Mouse (Mus musculus): ENCODE data around the gene Ccdc14. TPM values are rescaled to one million over a fixed set of nuclear protein-coding genes. Genes with fewer than 3 reads are reported as not detected.
A peak's percentile ranks its signal among the peaks of the same experiment; 100 is the strongest.
"Not testable (repeated sequence)": the region's sequence is repeated elsewhere in the genome, so short reads cannot be mapped to it uniquely, and the experiment has no call there.

Ccdc14 gene
- 7.0 TPM in 2 replicates for polyA plus RNA-seq (2015; fragmentation: Nextera tagmentation; extraction: Ambion mirVana)

GRCm38 (mm10) chr16:34690334-34691144 lies at the start of gene Ccdc14:
Ccdc14 (plus strand) TSS chr16:34690616.
- Histone ChIP-seq H3K9me3 (no peaks in the 10 kb centered on the region), H3K27ac (peak within 1 kb of the TSS; percentile 69; the same call in 1 of the 2 replicates), H3K4me3 (peak within 1 kb of the TSS; percentile 71), H3K9ac (peak within 1 kb of the TSS; percentile 77), H3K4me1 (peaks cover 7% of the 10 kb centered on the region), H3K27me3 (no peaks in the 10 kb centered on the region), H3K4me2 (replicated peaks) (peak within 1 kb of the TSS; percentile 81), H3K36me3 (no peaks in the 10 kb centered on the region)
- ATAC-seq (ENCODE audit: low FRiP score, low read depth) = peak; percentile 93
- WGBS = under 1% methylated on average over 53 of the region's 53 CpGs

GRCm38 (mm10) chr16:34643511-34644259 lies 46.7 kb upstream of the Ccdc14 start:
- H3K4me3 ChIP-seq = no peak overlapping the region
- H3K27ac ChIP-seq = no peak overlapping the region
- H3K36me3 ChIP-seq = no peaks in the 10 kb centered on the region
- no peaks in the 10 kb centered on the region for H3K9me3 ChIP-seq
- peaks cover 6% of the 10 kb centered on the region for H3K27me3 ChIP-seq
- no peak overlapping the region for H3K4me2 ChIP-seq (replicated peaks)
- no peaks in the 10 kb centered on the region for H3K4me1 ChIP-seq
- ATAC-seq (ENCODE audit: low FRiP score, low read depth) = no peak
- 67% methylated on average over 8 of the region's 8 CpGs for WGBS
- no peak overlapping the region for H3K9ac ChIP-seq

GRCm38 (mm10) chr16:34649621-34650020 lies 40.8 kb upstream of the Ccdc14 start, which contains the start of gene Ropn1:
Ropn1 (plus strand) TSS chr16:34649921.
- H3K9ac ChIP-seq = no peak within 1 kb of the TSS
- no peaks in the 10 kb centered on the region for H3K4me1 ChIP-seq
- no peaks in the 10 kb centered on the region for H3K9me3 ChIP-seq
- whole genome bisulfite sequencing = 47% methylated on average over 7 of the region's 7 CpGs
- ATAC-seq (ENCODE audit: low FRiP score, low read depth) = no peak
- H3K4me2 ChIP-seq (replicated peaks) = no peak within 1 kb of the TSS
- H3K4me3 ChIP-seq = no peak within 1 kb of the TSS
- H3K27me3 ChIP-seq = peaks cover 13% of the 10 kb centered on the region
- H3K27ac ChIP-seq = no peak within 1 kb of the TSS
- H3K36me3 ChIP-seq = no peaks in the 10 kb centered on the region

- no peak overlapping the region for H3K27ac ChIP-seq
- peaks cover 3% of the 10 kb centered on the region; the same call in 1 of the 2 replicates for H3K9me3 ChIP-seq
- H3K4me1 ChIP-seq = peaks cover 5% of the 10 kb centered on the region
- ATAC-seq (ENCODE audit: low FRiP score, low read depth) = no peak
- peaks cover 20% of the 10 kb centered on the region for H3K27me3 ChIP-seq
- WGBS = 87% methylated on average over 5 of the region's 5 CpGs
- H3K4me2 ChIP-seq (replicated peaks) = no peak overlapping the region
- no peaks in the 10 kb centered on the region for H3K36me3 ChIP-seq
- H3K4me3 ChIP-seq = no peak overlapping the region
- H3K9ac ChIP-seq = no peak overlapping the region
Measured at GRCm38 (mm10) chr16:34653023-34653422, 37.4 kb upstream of the Ccdc14 start.

GRCm38 (mm10) chr16:34657566-34657965 lies 32.9 kb upstream of the Ccdc14 start:
- not testable (repeated sequence) for H3K9ac ChIP-seq; H3K9me3 ChIP-seq; H3K27ac ChIP-seq; H3K36me3 ChIP-seq; ATAC-seq (ENCODE audit: low FRiP score, low read depth)
- H3K4me1 ChIP-seq = peaks cover 21% of the 10 kb centered on the region
- WGBS = 4% methylated on average over 16 of the region's 16 CpGs
- peak overlapping the region; percentile 63 for H3K4me2 ChIP-seq (replicated peaks)
- peak overlapping the region; percentile 35 for H3K4me3 ChIP-seq
- peaks cover 38% of the 10 kb centered on the region for H3K27me3 ChIP-seq

GRCm38 (mm10) chr16:34657983-34658382 lies 32.4 kb upstream of the Ccdc14 start:
- no peak for ATAC-seq (ENCODE audit: low FRiP score, low read depth)
- Histone ChIP-seq H3K4me3 (peak overlapping the region; percentile 35), H3K9ac (no peak overlapping the region), H3K27me3 (peaks cover 42% of the 10 kb centered on the region), H3K27ac (no peak overlapping the region), H3K4me2 (replicated peaks) (peak overlapping the region; percentile 63), H3K9me3 (peaks cover 3% of the 10 kb centered on the region; the same call in 1 of the 2 replicates), H3K4me1 (peaks cover 21% of the 10 kb centered on the region), H3K36me3 (no peaks in the 10 kb centered on the region)
- WGBS = 30% methylated on average over 5 of the region's 5 CpGs

- Histone ChIP-seq H3K4me2 (replicated peaks) (peak overlapping the region; percentile 63), H3K9ac (no peak overlapping the region), H3K4me3 (peak overlapping the region; percentile 35; the same call in 1 of the 2 replicates), H3K9me3 (peaks cover 3% of the 10 kb centered on the region; the same call in 1 of the 2 replicates), H3K36me3 (no peaks in the 10 kb centered on the region), H3K4me1 (peaks cover 21% of the 10 kb centered on the region), H3K27me3 (peaks cover 46% of the 10 kb centered on the region), H3K27ac (no peak overlapping the region)
- 28% methylated on average over 11 of the region's 11 CpGs for WGBS
- ATAC-seq (ENCODE audit: low FRiP score, low read depth) = peak; percentile 64
Measured at GRCm38 (mm10) chr16:34658388-34658787, 32.0 kb upstream of the Ccdc14 start.

- Histone ChIP-seq H3K4me1 (peaks cover 10% of the 10 kb centered on the region), H3K9ac (no peak overlapping the region), H3K4me2 (replicated peaks) (no peak overlapping the region), H3K36me3 (no peaks in the 10 kb centered on the region), H3K9me3 (no peaks in the 10 kb centered on the region), H3K27me3 (peaks cover 78% of the 10 kb centered on the region), H3K27ac (no peak overlapping the region), H3K4me3 (no peak overlapping the region)
- WGBS = 87% methylated on average over 3 of the region's 3 CpGs
- no peak for ATAC-seq (ENCODE audit: low FRiP score, low read depth)
Measured at GRCm38 (mm10) chr16:34664553-34664952, 25.9 kb upstream of the Ccdc14 start.

- peaks cover 8% of the 10 kb centered on the region for H3K4me1 ChIP-seq
- peaks cover 91% of the 10 kb centered on the region for H3K27me3 ChIP-seq
- H3K9ac ChIP-seq = no peak overlapping the region
- H3K4me3 ChIP-seq = peak overlapping the region; percentile 10; the same call in 1 of the 2 replicates
- H3K9me3 ChIP-seq = no peaks in the 10 kb centered on the region
- H3K4me2 ChIP-seq (replicated peaks) = peak overlapping the region; percentile 47
- no peaks in the 10 kb centered on the region for H3K36me3 ChIP-seq
- peak; percentile 73 for ATAC-seq (ENCODE audit: low FRiP score, low read depth)
- WGBS = 9% methylated on average over 20 of the region's 20 CpGs
- no peak overlapping the region for H3K27ac ChIP-seq
Measured at GRCm38 (mm10) chr16:34667031-34667726, 23.2 kb upstream of the Ccdc14 start.

GRCm38 (mm10) chr16:34668341-34668740 lies 22.1 kb upstream of the Ccdc14 start:
- H3K27ac ChIP-seq = no peak overlapping the region
- no peaks in the 10 kb centered on the region for H3K36me3 ChIP-seq
- no peak for ATAC-seq (ENCODE audit: low FRiP score, low read depth)
- 75% methylated on average over 9 of the region's 9 CpGs for WGBS
- no peak overlapping the region for H3K4me2 ChIP-seq (replicated peaks)
- H3K27me3 ChIP-seq = peaks cover 91% of the 10 kb centered on the region
- no peak overlapping the region for H3K9ac ChIP-seq
- peaks cover 8% of the 10 kb centered on the region for H3K4me1 ChIP-seq
- no peaks in the 10 kb centered on the region for H3K9me3 ChIP-seq
- H3K4me3 ChIP-seq = no peak overlapping the region

- peaks cover 68% of the 10 kb centered on the region for H3K27me3 ChIP-seq
- H3K4me3 ChIP-seq = no peak overlapping the region
- no peak for ATAC-seq (ENCODE audit: low FRiP score, low read depth)
- H3K36me3 ChIP-seq = no peaks in the 10 kb centered on the region
- H3K27ac ChIP-seq = no peak overlapping the region
- 77% methylated on average over 7 of the region's 7 CpGs for WGBS
- H3K4me2 ChIP-seq (replicated peaks) = no peak overlapping the region
- H3K9ac ChIP-seq = no peak overlapping the region
- peaks cover 4% of the 10 kb centered on the region; the same call in 1 of the 2 replicates for H3K9me3 ChIP-seq
- peaks cover 20% of the 10 kb centered on the region for H3K4me1 ChIP-seq
Measured at GRCm38 (mm10) chr16:34671966-34672365, 18.4 kb upstream of the Ccdc14 start.

Data from limb, embryonic 13.5 days (tissue).